Mouse (Mus musculus) E14TG2a.4 (cell line): ENCODE measurements around the gene Nos1.

Experiments used
- H3K27me3 ChIP-seq: 2 replicates; pipeline ENCODE4 v1.6.1; 2014; ENCODE audit warnings: low read length, control low read depth; ENCODE audit not compliant: insufficient read depth
- H3K36me3 ChIP-seq: 2 replicates; pipeline ENCODE4 v1.6.1; 2014; ENCODE audit warnings: low read length, control low read depth; ENCODE audit not compliant: insufficient read depth
- H3K4me1 ChIP-seq: replicated peaks from 2 replicates; pipeline ENCODE4 v1.6.1; 2014; ENCODE audit warnings: low read depth, low read length, control low read depth
- H3K4me3 ChIP-seq: replicated peaks from 2 replicates; pipeline ENCODE4 v1.5.1; 2014; ENCODE audit warnings: mild to moderate bottlenecking, low read length
- H3K9me3 ChIP-seq: 2 replicates; pipeline ENCODE4 v1.6.1; 2014; ENCODE audit warnings: low read length, control low read depth
- CTCF ChIP-seq: conservative IDR thresholded peaks from 2 replicates; pipeline ENCODE4 v1.5.1; 2014; ENCODE audit warnings: low read length
- NANOG ChIP-seq: IDR thresholded peaks from 2 replicates; pipeline ENCODE4 v1.6.1; 2014; ENCODE audit warnings: borderline replicate concordance, low read length, mixed read lengths
- POU5F1 ChIP-seq: IDR thresholded peaks from 2 replicates; pipeline ENCODE4 v1.6.1; 2014; ENCODE audit warnings: low read length, borderline replicate concordance

The Nos1 gene

GRCm38 (mm10) chr5:117937186-117937585 is 156.4 kb downstream of the Nos1 start:
- H3K9me3 ChIP-seq, result no peaks in the 10 kb centered on the region
- no peaks in the 10 kb centered on the region for H3K36me3 ChIP-seq
- peaks cover 11% of the 10 kb centered on the region for H3K4me1 ChIP-seq
- H3K27me3 ChIP-seq, result peaks cover 29% of the 10 kb centered on the region
- TF ChIP-seq POU5F1 (no peak), NANOG (no peak), CTCF (no peak)
- no peak overlapping the region for H3K4me3 ChIP-seq

GRCm38 (mm10) chr5:117938182-117938581 is 157.3 kb downstream of the Nos1 start:
- Histone ChIP-seq H3K4me3 (peak overlapping the region; percentile 58), H3K27me3 (peaks cover 25% of the 10 kb centered on the region), H3K9me3 (no peaks in the 10 kb centered on the region), H3K4me1 (peaks cover 11% of the 10 kb centered on the region), H3K36me3 (no peaks in the 10 kb centered on the region)
- TF ChIP-seq CTCF, result peak; percentile 78
- TF ChIP-seq NANOG, result no peak
- TF ChIP-seq POU5F1, result no peak

- H3K9me3 ChIP-seq, result no peaks in the 10 kb centered on the region
- peaks cover 11% of the 10 kb centered on the region for H3K4me1 ChIP-seq
- no peaks in the 10 kb centered on the region for H3K36me3 ChIP-seq
- H3K4me3 ChIP-seq, result no peak overlapping the region
- no peak for TF ChIP-seq NANOG
- peaks cover 25% of the 10 kb centered on the region for H3K27me3 ChIP-seq
Observed at GRCm38 (mm10) chr5:117939402-117939801, 158.6 kb downstream of the Nos1 start.

GRCm38 (mm10) chr5:117941552-117941951 is 160.7 kb downstream of the Nos1 start:
- TF ChIP-seq CTCF (peak; percentile 61), NANOG (no peak)

GRCm38 (mm10) chr5:117946605-117947004 is 165.8 kb downstream of the Nos1 start:
- TF ChIP-seq POU5F1, result no peak
- peak; percentile 96 for TF ChIP-seq CTCF
- TF ChIP-seq NANOG, result no peak
- H3K36me3 ChIP-seq, result no peaks in the 10 kb centered on the region
- no peak overlapping the region for H3K4me3 ChIP-seq
- H3K27me3 ChIP-seq, result no peaks in the 10 kb centered on the region; the same call in 1 of the 2 replicates
- no peaks in the 10 kb centered on the region for H3K9me3 ChIP-seq
- H3K4me1 ChIP-seq, result peaks cover 25% of the 10 kb centered on the region

More at GRCm38 (mm10) chr5:117941552-117941951, 160.7 kb downstream of the Nos1 start:
- no peaks in the 10 kb centered on the region for H3K36me3 ChIP-seq
- H3K4me1 ChIP-seq, result peaks cover 11% of the 10 kb centered on the region
- H3K27me3 ChIP-seq, result peaks cover 8% of the 10 kb centered on the region
- H3K9me3 ChIP-seq, result no peaks in the 10 kb centered on the region
- no peak overlapping the region for H3K4me3 ChIP-seq

- Histone ChIP-seq H3K4me1 (peaks cover 48% of the 10 kb centered on the region), H3K4me3 (peak overlapping the region; percentile 78), H3K9me3 (no peaks in the 10 kb centered on the region), H3K36me3 (peaks cover 3% of the 10 kb centered on the region; the same call in 1 of the 2 replicates), H3K27me3 (no peaks in the 10 kb centered on the region)
- no peak for TF ChIP-seq CTCF
- TF ChIP-seq POU5F1, result no peak
- TF ChIP-seq NANOG, result no peak
Observed at GRCm38 (mm10) chr5:117949393-117949792, 168.6 kb downstream of the Nos1 start.

- peaks cover 3% of the 10 kb centered on the region; the same call in 1 of the 2 replicates for H3K36me3 ChIP-seq
- TF ChIP-seq POU5F1, result no peak
- TF ChIP-seq CTCF, result no peak
- TF ChIP-seq NANOG, result no peak
- H3K9me3 ChIP-seq, result no peaks in the 10 kb centered on the region
- H3K4me1 ChIP-seq, result peaks cover 57% of the 10 kb centered on the region
- H3K4me3 ChIP-seq, result peak overlapping the region; percentile 48; the same call in 1 of the 2 replicates
- H3K27me3 ChIP-seq, result no peaks in the 10 kb centered on the region
Observed at GRCm38 (mm10) chr5:117953893-117954292, 173.1 kb downstream of the Nos1 start.

GRCm38 (mm10) chr5:117954429-117954828 is 173.6 kb downstream of the Nos1 start:
- Histone ChIP-seq H3K4me3 (0 out of 2 replicates have a peak overlapping the region, but pooled peaks have one; percentile 48), H3K27me3 (no peaks in the 10 kb centered on the region), H3K4me1 (peaks cover 51% of the 10 kb centered on the region), H3K9me3 (no peaks in the 10 kb centered on the region), H3K36me3 (peaks cover 3% of the 10 kb centered on the region; the same call in 1 of the 2 replicates)
- TF ChIP-seq CTCF (no peak), POU5F1 (no peak), NANOG (no peak)
